8 mouse cellular contexts compared by ENCODE assay signal in genomic region chr3:103915509-103915896, GRCm38 (mm10). TPM values are rescaled to one million over a fixed set of nuclear protein-coding genes. Genes with fewer than 3 reads are reported as not detected.
DNase-seq lines count a peak whose midpoint lies in the region; ATAC-seq and TF ChIP-seq lines count a peak whose summit lies in the region.

No protein-coding gene starts in this region.

- peak overlapping the region; percentile 85 for H3K4me2 ChIP-seq in heart, embryonic 12.5 days
- H3K4me2 ChIP-seq in midbrain, embryonic 12.5 days (replicated peaks), result peak overlapping the region; percentile 78

- H3K36me3 ChIP-seq in heart, embryonic 12.5 days, result no peaks in the 10 kb centered on the region
- peaks cover 8% of the 10 kb centered on the region for H3K36me3 ChIP-seq in G1E (replicated peaks)
- peaks cover 7% of the 10 kb centered on the region for H3K36me3 ChIP-seq in hindbrain, embryonic 10.5 days
- no peaks in the 10 kb centered on the region for H3K36me3 ChIP-seq in midbrain, embryonic 12.5 days

- H3K4me3 ChIP-seq in heart, embryonic 12.5 days, result peak overlapping the region; percentile 86
- H3K4me3 ChIP-seq in G1E (ENCODE audit: low read depth, low read length), result peak overlapping the region; percentile 93
- H3K4me3 ChIP-seq in hindbrain, embryonic 10.5 days, result peak overlapping the region; percentile 98
- H3K4me3 ChIP-seq in midbrain, embryonic 12.5 days, result peak overlapping the region; percentile 97

- H3K9me3 ChIP-seq in heart, embryonic 12.5 days (replicated peaks), result no peaks in the 10 kb centered on the region
- no peaks in the 10 kb centered on the region for H3K9me3 ChIP-seq in G1E (replicated peaks)
- H3K9me3 ChIP-seq in hindbrain, embryonic 10.5 days, result no peaks in the 10 kb centered on the region
- H3K9me3 ChIP-seq in midbrain, embryonic 12.5 days, result no peaks in the 10 kb centered on the region

- no peak for ATAC-seq in heart, embryonic 12.5 days (ENCODE audit: insufficient number of reproducible peaks, low FRiP score)
- ATAC-seq in G1E (ENCODE audit: extremely low read depth, insufficient number of reproducible peaks, low FRiP score, poor library complexity, severe bottlenecking), result no peak
- ATAC-seq in midbrain, embryonic 12.5 days (ENCODE audit: low FRiP score, low read depth), result no peak

- peak overlapping the region; percentile 94 for H3K9ac ChIP-seq in heart, embryonic 12.5 days
- peak overlapping the region; percentile 94 for H3K9ac ChIP-seq in midbrain, embryonic 12.5 days (replicated peaks)

- 4% methylated on average over 7 of the region's 7 CpGs for WGBS in heart, embryonic 12.5 days
- 10% methylated on average over 7 of the region's 7 CpGs for WGBS in hindbrain, embryonic 10.5 days
- WGBS in midbrain, embryonic 12.5 days, result 10% methylated on average over 7 of the region's 7 CpGs

- H3K27me3 ChIP-seq in heart, embryonic 12.5 days (replicated peaks), result no peaks in the 10 kb centered on the region
- H3K27me3 ChIP-seq in G1E (ENCODE audit: insufficient read depth, low read length), result no peaks in the 10 kb centered on the region
- no peaks in the 10 kb centered on the region for H3K27me3 ChIP-seq in hindbrain, embryonic 10.5 days (ENCODE audit: insufficient read depth, poor library complexity, severe bottlenecking)
- no peaks in the 10 kb centered on the region for H3K27me3 ChIP-seq in midbrain, embryonic 12.5 days

- DNase-seq in heart, postnatal 36 days, result no peak
- DNase-seq in G1E (ENCODE audit: low spot score), result no peak
- DNase-seq in hindbrain, embryonic 10.5 days (ENCODE audit: low spot score), result no peak
- DNase-seq in left cerebral cortex, adult 11 months (ENCODE audit: low spot score), result no peak
- no peak for DNase-seq in adrenal gland, adult 18-20 months (ENCODE audit: low spot score in 2 of 2)
- DNase-seq in thymus, adult 18-20 months, result no peak

- H3K4me1 ChIP-seq in heart, embryonic 12.5 days (replicated peaks), result peaks cover 13% of the 10 kb centered on the region
- peaks cover 11% of the 10 kb centered on the region for H3K4me1 ChIP-seq in G1E (ENCODE audit: insufficient read depth, low read depth, low read length)
- peaks cover 23% of the 10 kb centered on the region for H3K4me1 ChIP-seq in hindbrain, embryonic 10.5 days (replicated peaks)
- peaks cover 13% of the 10 kb centered on the region for H3K4me1 ChIP-seq in midbrain, embryonic 12.5 days

- no peak for TF ChIP-seq CTCF in G1E (IDR thresholded peaks at IDR 0.05; ENCODE audit: low read depth, low read length)

- peak overlapping the region; percentile 91 for H3K27ac ChIP-seq in heart, embryonic 12.5 days (ENCODE audit: poor library complexity, severe bottlenecking)
- peak overlapping the region; percentile 97 for H3K27ac ChIP-seq in hindbrain, embryonic 10.5 days
- no peak overlapping the region for H3K27ac ChIP-seq in midbrain, embryonic 12.5 days (replicated peaks)

- intact Hi-C loops in heart, postnatal 36 days (cut with DNase I), result loop anchor here (10.0 kb wide), 1 partner anchor 309 kb away; the partner anchor contains the start of gene Magi3

RNA-seq across cellular contexts. Expression of gene Rsbn1, which starts 1.6 kb away (rescaled TPM):
- polyA plus RNA-seq in heart, embryonic 12.5 days (2016; fragmentation: Nextera tagmentation; extraction: Ambion mirVana), result 8.0 and 8.4 TPM in 2 replicates
- total RNA-seq in heart, postnatal 36 days (2021), result 1 to 10 TPM; 8.6 to 9.0 TPM
- total RNA-seq in G1E (2014; fragmentation: Nextera tagmentation) (38.9 and 39.6 TPM in 2 replicates), G1E (2017) (29.4 and 34.7 TPM in 2 replicates)
- 13.3 and 16.5 TPM in 2 replicates for polyA plus RNA-seq in G1E (2012)
- polyA plus RNA-seq in hindbrain, embryonic 10.5 days (2016; fragmentation: Nextera tagmentation; extraction: Ambion mirVana), result 13.1 and 14.7 TPM in 2 replicates
- polyA plus RNA-seq in midbrain, embryonic 12.5 days (2016; fragmentation: Nextera tagmentation; extraction: Ambion mirVana), result 24.6 and 26.1 TPM in 2 replicates
- 10 to 100 TPM; 13.4 to 18.7 TPM for total RNA-seq in adrenal gland, adult 18-20 months (2021)

RNA-seq across cellular contexts. Expression of gene Phtf1, which starts 52.4 kb away (rescaled TPM):
- polyA plus RNA-seq in heart, embryonic 12.5 days (2016; fragmentation: Nextera tagmentation; extraction: Ambion mirVana), result 23.3 and 23.9 TPM in 2 replicates
- total RNA-seq in heart, postnatal 36 days (2021), result 1 to 10 TPM; 7.3 to 7.6 TPM
- total RNA-seq in G1E (2014; fragmentation: Nextera tagmentation) (14.4 and 17.2 TPM in 2 replicates), G1E (2017) (34.8 and 36.1 TPM in 2 replicates)
- 13.3 and 19.5 TPM in 2 replicates for polyA plus RNA-seq in G1E (2012)
- 34.5 TPM in 2 replicates for polyA plus RNA-seq in hindbrain, embryonic 10.5 days (2016; fragmentation: Nextera tagmentation; extraction: Ambion mirVana)
- polyA plus RNA-seq in midbrain, embryonic 12.5 days (2016; fragmentation: Nextera tagmentation; extraction: Ambion mirVana), result 50.4 and 56.4 TPM in 2 replicates
- total RNA-seq in adrenal gland, adult 18-20 months (2021), result 10 to 100 TPM; 15.8 to 17.4 TPM

RNA-seq across cellular contexts. Expression of gene Ptpn22, which starts 55.9 kb away (rescaled TPM):
- 0.54 and 0.82 TPM in 2 replicates for polyA plus RNA-seq in heart, embryonic 12.5 days (2016; fragmentation: Nextera tagmentation; extraction: Ambion mirVana)
- under 1 TPM; 0.61 to 0.62 TPM for total RNA-seq in heart, postnatal 36 days (2021)
- total RNA-seq in G1E (2014; fragmentation: Nextera tagmentation) (not detected in 2 replicates), G1E (2017) (0.16 TPM in 1 of 2 replicates, not detected in the other)
- polyA plus RNA-seq in G1E (2012), result 0.13 TPM in 1 of 2 replicates, not detected in the other
- 0.20 and 0.24 TPM in 2 replicates for polyA plus RNA-seq in hindbrain, embryonic 10.5 days (2016; fragmentation: Nextera tagmentation; extraction: Ambion mirVana)
- polyA plus RNA-seq in midbrain, embryonic 12.5 days (2016; fragmentation: Nextera tagmentation; extraction: Ambion mirVana), result 0.19 and 0.21 TPM in 2 replicates
- 1 to 10 TPM; 1.6 to 2.3 TPM for total RNA-seq in adrenal gland, adult 18-20 months (2021)
